Mouse (Mus musculus): ENCODE data around the gene Defb43.

Defb43 gene

DNA sequence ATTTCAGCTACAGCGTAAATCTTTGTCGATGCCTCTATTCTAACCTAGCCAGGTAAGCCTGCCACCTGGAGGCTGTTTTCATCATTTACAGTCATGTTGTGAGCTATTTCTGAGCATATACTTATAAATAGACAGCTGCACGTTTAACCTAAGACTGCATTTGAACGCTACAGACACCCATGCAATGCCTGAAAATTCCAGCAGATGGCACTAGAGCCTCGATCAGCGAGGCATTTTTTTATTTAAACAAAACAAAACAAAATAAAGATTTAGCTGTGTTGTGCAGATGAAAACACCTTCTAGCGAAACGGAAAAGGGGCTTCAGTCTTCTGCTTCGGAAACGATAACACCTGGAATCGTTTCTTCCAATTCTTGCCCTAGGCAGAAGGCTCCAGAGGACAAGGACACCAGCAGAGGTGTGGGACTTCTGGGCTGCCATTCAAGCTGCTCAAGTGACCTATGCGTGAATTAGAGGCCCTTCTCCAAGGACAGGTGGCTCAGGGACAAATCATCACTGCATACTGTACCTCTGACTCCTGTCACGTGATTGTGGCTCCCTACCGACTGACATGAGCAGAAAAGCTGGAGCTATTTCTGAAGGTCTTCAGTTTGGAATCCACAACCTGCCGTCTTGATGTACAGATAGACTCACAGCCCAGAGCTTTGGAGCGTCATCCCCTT, 55.2 kb downstream of the Defb43 start:
- DNase-seq (ENCODE audit: low read depth): peak; percentile 65
